Mouse (Mus musculus) kidney, adult 2 months (tissue): Measurements from ENCODE around the gene Hs3st3a1. TPM values are rescaled to one million over a fixed set of nuclear protein-coding genes. Genes with fewer than 3 reads are reported as not detected.
A peak's percentile ranks its signal among the peaks of the same experiment; 100 is the strongest.

Experiments
- DNase-seq: peaks from one replicate; pipeline ENCODE4 v3.0.0; 2021
- H3K27ac ChIP-seq: fragments of 200-500 bp; 2 replicates; pipeline ENCODE4 v1.5.1; 2012; ENCODE audit warnings: low read depth, low read length, control low read depth, inconsistent platforms; ENCODE audit not compliant: insufficient read depth
- H3K27me3 ChIP-seq: fragments of 200-500 bp; replicated peaks from 2 replicates; pipeline ENCODE4 v1.6.1; 2012; ENCODE audit warnings: mild to moderate bottlenecking, moderate library complexity, low read length, inconsistent platforms; ENCODE audit not compliant: control insufficient read depth, insufficient read depth
- H3K36me3 ChIP-seq: fragments of 200-500 bp; 2 replicates; pipeline ENCODE4 v1.6.1; 2012; ENCODE audit warnings: mild to moderate bottlenecking, moderate library complexity, low read length, inconsistent platforms; ENCODE audit not compliant: control insufficient read depth, insufficient read depth
- H3K4me1 ChIP-seq: fragments of 200-500 bp; 2 replicates; pipeline ENCODE4 v1.6.1; 2011; ENCODE audit warnings: low read length; ENCODE audit not compliant: control insufficient read depth, insufficient read depth
- H3K4me3 ChIP-seq: fragments of 200-500 bp; 2 replicates; pipeline ENCODE4 v1.5.1; 2011; ENCODE audit warnings: mild to moderate bottlenecking, low read depth, low read length, control low read depth; ENCODE audit not compliant: insufficient read depth
- CTCF ChIP-seq: fragments of 200-500 bp; conservative IDR thresholded peaks from 2 replicates; pipeline ENCODE4 v1.5.1; 2011; ENCODE audit warnings: low read depth, mild to moderate bottlenecking, control low read depth, low read length, moderate library complexity, mixed read lengths; ENCODE audit not compliant: insufficient read depth, insufficient read length
- POLR2A ChIP-seq: fragments of 200-500 bp; IDR thresholded peaks from one replicate; pipeline ENCODE4 v1.6.1; 2011; ENCODE audit warnings: low read depth, low read length, control low read depth
- WGBS: fragments of 180-500 bp; shearing (Covaris S2); methylation state at CpG from one replicate; pipeline ENCODE4 v1.1.7; 2018; 5-methylcytosine and 5-hydroxymethylcytosine counted together
- polyA plus RNA-seq: library from polyadenylated mRNA; depleted of rRNA; stranded (reverse); fragments of >200 nt; gene quantifications from 2 replicates; pipeline ENCODE4 v1.2.3, GENCODE M21; 2012

Gene Hs3st3a1
- polyA plus RNA-seq, 1 experiment: 1.4 TPM

DNA sequence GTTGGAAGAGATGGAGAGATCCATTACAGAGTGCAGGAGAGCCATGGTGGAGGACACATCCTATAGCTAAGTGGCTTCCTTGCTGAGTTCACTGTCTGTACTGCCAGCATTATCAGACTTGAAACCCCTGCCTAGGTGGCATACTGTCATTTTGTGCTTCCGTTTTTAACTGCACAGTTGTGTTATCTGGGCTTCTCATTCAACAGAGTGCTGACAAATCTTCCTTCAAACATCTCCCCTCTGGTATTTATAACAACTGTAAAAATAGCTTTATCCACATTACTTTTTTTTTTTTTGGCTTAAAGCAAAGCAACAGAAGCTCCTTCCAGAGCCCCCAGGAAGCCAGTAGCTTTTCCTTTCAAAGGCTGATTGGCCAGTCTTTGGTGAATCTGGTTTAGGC, 10.1 kb downstream of the Hs3st3a1 start:
- WGBS: 96% methylated on average over 1 of the region's 1 CpGs
- TF ChIP-seq POLR2A: no peak
- TF ChIP-seq CTCF: no peak
- H3K4me3 ChIP-seq: no peak overlapping the region

DNA sequence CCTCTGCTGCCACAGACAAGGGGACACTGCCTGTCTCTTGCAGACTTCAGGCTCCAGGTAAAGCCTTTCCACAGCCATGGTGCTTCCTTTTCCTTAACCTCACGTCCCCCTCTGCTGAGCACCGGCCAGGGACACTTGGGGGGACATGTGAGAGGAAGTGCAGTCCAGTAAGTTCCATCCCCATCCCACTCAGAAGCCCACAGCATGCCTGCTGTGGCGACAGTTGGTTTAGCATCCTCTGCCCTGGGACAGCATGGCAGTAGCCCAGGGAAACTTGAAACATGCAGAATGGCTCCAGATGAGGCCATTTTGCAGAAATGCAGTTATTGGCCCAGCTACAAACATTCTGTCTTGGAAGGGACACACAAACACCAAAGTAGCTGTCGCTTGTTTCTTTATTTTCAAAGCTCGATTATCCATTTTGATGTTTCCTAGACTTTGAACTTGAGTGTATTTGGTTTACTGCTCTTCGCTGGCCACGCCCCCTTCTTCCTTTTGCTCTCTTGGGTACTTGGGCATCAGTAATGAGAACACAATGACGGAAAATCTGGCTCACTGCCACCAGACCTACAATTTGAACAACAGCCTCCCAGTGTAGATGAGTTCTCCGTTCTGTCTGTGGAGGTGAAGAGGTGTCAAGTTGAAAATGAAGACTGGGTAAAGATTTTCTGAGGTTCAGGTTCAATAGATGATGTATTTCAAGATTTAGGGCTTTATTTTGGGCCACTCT, 13.6 kb downstream of the Hs3st3a1 start:
- peak; percentile 15 for DNase-seq
- WGBS: 79% methylated on average over 9 of the region's 9 CpGs
- Histone ChIP-seq H3K36me3 (no peaks in the 10 kb centered on the region), H3K4me3 (no peak overlapping the region), H3K27me3 (no peaks in the 10 kb centered on the region), H3K4me1 (no peaks in the 10 kb centered on the region), H3K27ac (no peak overlapping the region)
- TF ChIP-seq CTCF: no peak
- no peak for TF ChIP-seq POLR2A

More for the DNA sequence above, 10.1 kb downstream of the Hs3st3a1 start:
- H3K4me1 ChIP-seq: no peaks in the 10 kb centered on the region
- DNase-seq: no peak
- no peaks in the 10 kb centered on the region for H3K36me3 ChIP-seq
- no peak overlapping the region for H3K27ac ChIP-seq
- H3K27me3 ChIP-seq: no peaks in the 10 kb centered on the region

DNA sequence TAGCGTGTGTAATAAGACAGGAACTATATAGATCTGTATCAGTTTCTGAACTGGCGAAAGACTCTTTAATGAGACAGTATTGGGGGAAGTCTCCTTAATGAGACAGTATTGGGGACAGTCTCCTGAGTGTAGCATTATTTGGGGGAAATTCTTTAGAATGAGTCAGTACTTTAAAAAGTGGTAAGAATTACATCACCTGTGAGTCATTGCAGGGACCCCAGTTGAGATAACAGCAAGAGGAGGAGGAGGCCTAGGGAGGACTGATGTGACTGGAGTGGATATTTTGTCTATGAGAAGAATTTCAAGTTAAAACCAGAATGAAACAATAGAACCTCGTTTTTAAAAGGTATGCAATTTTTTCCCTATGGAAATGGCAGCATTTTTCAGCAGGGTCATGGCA, 26.6 kb downstream of the Hs3st3a1 start:
- H3K4me3 ChIP-seq: no peak overlapping the region
- no peak overlapping the region for H3K27ac ChIP-seq
- TF ChIP-seq CTCF (no peak), POLR2A (no peak)
- no peaks in the 10 kb centered on the region for H3K4me1 ChIP-seq
- DNase-seq: no peak
- H3K36me3 ChIP-seq: no peaks in the 10 kb centered on the region
- H3K27me3 ChIP-seq: no peaks in the 10 kb centered on the region
- WGBS: 81% methylated on average over 3 of the region's 3 CpGs

DNA sequence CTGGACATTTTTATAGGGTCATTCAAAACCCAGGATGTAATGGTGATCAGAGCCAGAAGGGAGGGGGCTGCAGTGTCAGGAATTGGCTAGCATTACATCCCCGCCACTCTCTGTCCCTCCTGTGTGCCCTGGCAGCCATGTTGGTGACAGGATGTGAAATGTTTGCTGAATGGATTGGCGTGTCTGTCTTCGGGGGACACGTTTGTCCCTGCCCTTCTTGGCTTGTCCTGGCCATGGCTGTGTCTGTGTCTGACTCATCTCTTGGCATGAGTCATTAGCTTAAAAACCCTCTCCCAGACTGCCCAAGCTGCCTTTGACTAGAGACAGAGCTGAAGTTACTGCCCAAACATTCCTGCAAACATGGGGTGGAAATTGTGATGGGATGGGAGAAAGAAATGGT, 33.6 kb downstream of the Hs3st3a1 start:
- no peaks in the 10 kb centered on the region for H3K4me1 ChIP-seq
- no peaks in the 10 kb centered on the region for H3K36me3 ChIP-seq
- no peak for DNase-seq
- TF ChIP-seq CTCF (no peak), POLR2A (no peak)
- H3K27ac ChIP-seq: no peak overlapping the region
- 51% methylated on average over 4 of the region's 4 CpGs for WGBS
- H3K27me3 ChIP-seq: no peaks in the 10 kb centered on the region
- H3K4me3 ChIP-seq: no peak overlapping the region

DNA sequence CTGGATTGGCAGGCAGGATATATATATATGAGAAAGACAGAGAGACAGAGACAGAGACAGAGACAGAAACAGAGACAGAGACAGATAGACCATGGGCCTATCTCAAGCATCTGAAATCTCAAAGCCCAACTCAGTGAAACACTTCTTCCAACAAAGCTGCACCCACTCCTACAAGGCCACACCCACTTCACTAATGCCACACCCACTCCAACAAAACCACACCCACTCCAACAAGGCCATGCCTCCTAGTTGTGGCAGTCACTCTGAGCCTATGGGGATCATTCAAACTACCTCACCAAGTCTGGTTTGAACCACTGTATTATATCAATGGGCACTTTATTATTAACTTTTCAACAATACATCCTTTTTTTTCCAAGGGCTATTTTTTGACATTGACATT, 35.6 kb downstream of the Hs3st3a1 start:
- Histone ChIP-seq H3K27ac (no peak overlapping the region), H3K36me3 (no peaks in the 10 kb centered on the region), H3K4me1 (no peaks in the 10 kb centered on the region), H3K4me3 (no peak overlapping the region), H3K27me3 (no peaks in the 10 kb centered on the region)
- no peak for TF ChIP-seq POLR2A
- TF ChIP-seq CTCF: no peak
- DNase-seq: no peak

DNA sequence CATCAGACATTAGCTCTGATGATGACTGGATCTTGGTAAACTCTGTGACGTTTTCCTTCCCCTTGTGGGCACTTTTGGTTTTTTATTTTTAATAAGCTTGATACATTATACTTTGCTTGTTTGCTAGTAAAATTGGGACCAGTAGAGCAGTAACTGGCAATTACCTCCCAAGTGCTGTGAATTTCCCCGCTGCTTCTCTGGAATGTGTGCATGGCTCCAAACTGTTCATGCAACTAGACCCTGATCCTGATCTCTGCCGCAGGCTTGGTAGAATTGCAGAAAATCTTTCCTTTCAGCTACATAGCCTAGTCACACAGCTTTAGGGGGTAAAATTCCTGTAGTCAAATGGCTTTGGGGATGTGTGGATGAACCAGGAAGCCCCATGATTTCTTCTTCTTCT, 38.5 kb downstream of the Hs3st3a1 start:
- Histone ChIP-seq H3K27me3 (no peaks in the 10 kb centered on the region; the same call in 1 of the 2 replicates), H3K36me3 (no peaks in the 10 kb centered on the region), H3K4me3 (no peak overlapping the region), H3K27ac (peak overlapping the region; percentile 49), H3K4me1 (no peaks in the 10 kb centered on the region)
- 54% methylated on average over 3 of the region's 3 CpGs for WGBS
- TF ChIP-seq POLR2A: no peak
- DNase-seq: peak; percentile 25

DNA sequence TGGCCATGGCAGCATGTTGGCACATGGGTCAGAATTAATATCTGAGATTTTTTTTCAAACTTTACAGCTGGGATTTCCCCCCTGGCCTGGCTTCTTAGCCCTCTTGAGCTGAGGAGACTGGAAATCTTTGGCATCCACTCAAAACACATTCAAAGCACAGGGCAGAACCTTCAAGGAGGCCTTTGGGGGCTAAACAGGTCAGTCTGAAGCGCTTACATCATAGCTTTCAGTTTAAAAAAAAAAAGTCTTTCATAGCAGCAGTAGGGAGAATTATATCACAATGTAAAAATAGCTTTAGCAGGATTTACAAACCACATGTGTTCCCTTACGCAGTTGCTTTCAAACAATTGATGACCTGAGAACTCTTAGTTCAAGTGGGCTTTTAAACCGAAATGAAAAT, 46.3 kb downstream of the Hs3st3a1 start:
- Histone ChIP-seq H3K27ac (no peak overlapping the region), H3K27me3 (no peaks in the 10 kb centered on the region; the same call in 1 of the 2 replicates), H3K4me1 (no peaks in the 10 kb centered on the region), H3K36me3 (no peaks in the 10 kb centered on the region), H3K4me3 (no peak overlapping the region)
- 64% methylated on average over 3 of the region's 3 CpGs for WGBS
- TF ChIP-seq CTCF: no peak
- no peak for TF ChIP-seq POLR2A
- DNase-seq: no peak
